Mouse (Mus musculus) embryonic stem cell, embryonic (primary cell): ENCODE measurements at regions not wholly inside any gene's neighbourhood (a gene's known extent, or its start where the extent isn't known, plus 50 kb on each side); places are given as distances from the start of the nearest gene placed in this dataset.

Experiments
- CTCF ChIA-PET, 4 experiments: fragments of 300-600 bp in 2 of 4; fragments of 350-600 bp in 2 of 4; sonication (Branson Sonifier 250); formaldehyde crosslinking; loops; one replicate each; lab custom pipeline; 2022; ENCODE audit warnings: inconsistent platforms in 2 of 4; lab: Charles Lee
- POLR2A ChIA-PET, 4 experiments: fragments of 300-600 bp in 2 of 4; fragments of 350-600 bp in 2 of 4; sonication (Branson Sonifier 250); formaldehyde crosslinking; loops; one replicate each; lab custom pipeline; 2022; ENCODE audit warnings: antibody characterized with exemption in 4 of 4, inconsistent platforms in 1 of 4; lab: Charles Lee

- ChIA-PET CTCF (no interaction called here), POLR2A (no interaction called here)
These were observed 293.5 kb upstream of the Tom1l1 start for GRCm38 (mm10) chr11:90981626-90982025.

- ChIA-PET CTCF (no interaction called here), POLR2A (no interaction called here)
These were observed 290.1 kb upstream of the Tom1l1 start for GRCm38 (mm10) chr11:90978234-90978633.

GRCm38 (mm10) chr11:90941076-90941475 is 252.9 kb upstream of the Tom1l1 start:
- POLR2A ChIA-PET = no interaction called here
- CTCF ChIA-PET = no interaction called here

GRCm38 (mm10) chr11:90925738-90926137 is 237.6 kb upstream of the Tom1l1 start:
- ChIA-PET POLR2A (no interaction called here), CTCF (no interaction called here)

- CTCF ChIA-PET = no interaction called here
- POLR2A ChIA-PET = no interaction called here
These were observed 229.6 kb upstream of the Tom1l1 start for GRCm38 (mm10) chr11:90917782-90918181.

GRCm38 (mm10) chr11:90894236-90894635 is 206.1 kb upstream of the Tom1l1 start:
- ChIA-PET POLR2A (no interaction called here), CTCF (no interaction called here)

- POLR2A ChIA-PET = interaction anchor here in 1 of 4 experiments (0.7 kb wide), 1 partner anchor 85 kb away, joined by 3 read pairs; no protein-coding TSS in a partner anchor
- CTCF ChIA-PET = no interaction called here
These were observed 185.0 kb upstream of the Tom1l1 start for GRCm38 (mm10) chr11:90873122-90873521.

- CTCF ChIA-PET = no interaction called here
These were observed 183.5 kb upstream of the Tom1l1 start for GRCm38 (mm10) chr11:90871686-90872085.

GRCm38 (mm10) chr11:90863981-90864760 is 176.0 kb upstream of the Tom1l1 start:
- POLR2A ChIA-PET = no interaction called here
- CTCF ChIA-PET = no interaction called here

More at GRCm38 (mm10) chr11:90871686-90872085, 183.5 kb upstream of the Tom1l1 start:
- POLR2A ChIA-PET = no interaction called here

- POLR2A ChIA-PET = no interaction called here
- CTCF ChIA-PET = no interaction called here
These were observed 167.6 kb upstream of the Tom1l1 start for GRCm38 (mm10) chr11:90855731-90856130.

- POLR2A ChIA-PET = no interaction called here
- CTCF ChIA-PET = no interaction called here
These were observed 167.2 kb upstream of the Tom1l1 start for GRCm38 (mm10) chr11:90855324-90855723.

GRCm38 (mm10) chr11:90851221-90851620 is 163.1 kb upstream of the Tom1l1 start:
- ChIA-PET POLR2A (no interaction called here), CTCF (no interaction called here)

- CTCF ChIA-PET = no interaction called here
- POLR2A ChIA-PET = no interaction called here
These were observed 156.8 kb upstream of the Tom1l1 start for GRCm38 (mm10) chr11:90844925-90845319.

GRCm38 (mm10) chr11:90844266-90844924 is 156.2 kb upstream of the Tom1l1 start:
- CTCF ChIA-PET = no interaction called here
- POLR2A ChIA-PET = no interaction called here

GRCm38 (mm10) chr11:90838161-90838560 is 150.0 kb upstream of the Tom1l1 start:
- POLR2A ChIA-PET = no interaction called here
- CTCF ChIA-PET = no interaction called here

- POLR2A ChIA-PET = no interaction called here
- CTCF ChIA-PET = no interaction called here
These were observed 136.6 kb upstream of the Tom1l1 start for GRCm38 (mm10) chr11:90824761-90825160.

GRCm38 (mm10) chr11:90816727-90817126 is 128.6 kb upstream of the Tom1l1 start:
- CTCF ChIA-PET = no interaction called here
- POLR2A ChIA-PET = no interaction called here

GRCm38 (mm10) chr11:90814471-90814870 is 126.3 kb upstream of the Tom1l1 start:
- CTCF ChIA-PET = interaction anchor here in 1 of 4 experiments (0.7 kb wide), 1 partner anchor 1348 kb away, joined by 4 read pairs; no protein-coding TSS in a partner anchor
- POLR2A ChIA-PET = no interaction called here

- CTCF ChIA-PET = interaction anchor here in 1 of 4 experiments (0.7 kb wide), 1 partner anchor 1371 kb away, joined by 5 read pairs; no protein-coding TSS in a partner anchor
- POLR2A ChIA-PET = no interaction called here
These were observed 124.8 kb upstream of the Tom1l1 start for GRCm38 (mm10) chr11:90812971-90813370.

- CTCF ChIA-PET = interaction anchor here in 1 of 4 experiments (0.7 kb wide), 1 partner anchor 1371 kb away, joined by 5 read pairs; no protein-coding TSS in a partner anchor
- POLR2A ChIA-PET = no interaction called here
These were observed 124.4 kb upstream of the Tom1l1 start for GRCm38 (mm10) chr11:90812530-90812929.

- ChIA-PET POLR2A (no interaction called here), CTCF (no interaction called here)
These were observed 120.3 kb upstream of the Tom1l1 start for GRCm38 (mm10) chr11:90808443-90808842.
